In the genomic region with DNA sequence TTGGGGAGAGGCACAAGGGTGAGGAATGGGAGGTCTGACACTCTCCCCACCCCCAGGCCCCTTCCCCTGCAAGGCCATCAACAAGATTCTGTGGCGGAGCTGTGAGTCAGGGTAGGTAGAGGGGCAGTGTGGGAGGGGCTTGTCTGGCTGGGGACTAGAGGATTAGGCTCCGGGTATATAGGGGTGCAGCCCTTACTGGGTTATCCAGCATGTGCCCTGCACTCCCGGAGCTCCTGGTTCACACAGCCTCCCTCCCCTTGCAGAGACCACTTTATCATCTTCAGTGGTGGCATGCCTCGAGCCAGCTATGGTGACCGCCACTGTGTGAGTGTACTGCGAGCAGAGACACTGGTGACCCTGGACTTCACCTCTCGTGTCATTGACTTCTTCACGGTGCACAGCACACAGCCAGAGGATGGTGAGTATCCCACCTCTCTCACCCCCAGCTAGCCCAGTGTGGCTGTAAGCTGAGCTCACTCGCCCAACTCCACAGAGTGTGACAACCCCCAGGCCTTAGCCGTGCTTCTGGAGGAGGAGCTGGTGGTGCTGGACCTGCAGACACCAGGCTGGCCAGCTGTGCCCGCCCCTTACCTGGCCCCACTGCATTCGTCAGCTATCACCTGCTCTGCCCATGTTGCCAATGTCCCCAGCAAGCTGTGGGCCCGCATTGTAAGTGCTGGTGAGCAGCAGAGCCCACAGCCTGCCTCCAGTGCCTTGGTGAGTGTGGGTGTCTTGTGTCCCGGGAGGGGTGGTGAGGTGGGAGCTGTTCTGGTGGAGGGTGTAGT, we compare ENCODE assay signal across 9 mouse cellular contexts. TPM values are rescaled to one million over a fixed set of nuclear protein-coding genes. Genes with fewer than 3 reads are reported as not detected.
DNase-seq lines count a peak whose midpoint lies in the region; ATAC-seq and TF ChIP-seq lines count a peak whose summit lies in the region.
"Had no signal": no experiment of that assay in that cellular context is flagged by ENCODE, and none has a peak within 500 bp of the region (broad histone marks: within the 10 kb centered on the region; RNA-seq: fewer than 3 reads in every experiment).

No protein-coding gene starts in this region.

- 86% methylated on average over 14 of the region's 14 CpGs for WGBS in intestine, postnatal 0 days
- WGBS in intestine, embryonic 16.5 days, result 86% methylated on average over 14 of the region's 14 CpGs
- 91% methylated on average over 14 of the region's 14 CpGs for WGBS in forebrain, embryonic 13.5 days
- 92% methylated on average over 14 of the region's 14 CpGs for WGBS in forebrain, postnatal 0 days

- H3K4me2 ChIP-seq in intestine, postnatal 0 days (replicated peaks; ENCODE audit: low read depth), result no peak overlapping the region
- no peak overlapping the region for H3K4me2 ChIP-seq in intestine, embryonic 16.5 days (ENCODE audit: low read depth, low read length)
- no peak overlapping the region for H3K4me2 ChIP-seq in forebrain, embryonic 13.5 days
- no peak overlapping the region for H3K4me2 ChIP-seq in forebrain, postnatal 0 days (ENCODE audit: low read depth)

- ATAC-seq in intestine, postnatal 0 days, result no peak
- ATAC-seq in intestine, embryonic 16.5 days, result no peak
- no peak for ATAC-seq in forebrain, embryonic 13.5 days
- ATAC-seq in forebrain, postnatal 0 days, result no peak

- H3K4me3 ChIP-seq in intestine, postnatal 0 days (ENCODE audit: low read depth, low read length), result no peak overlapping the region
- no peak overlapping the region for H3K4me3 ChIP-seq in intestine, embryonic 16.5 days (ENCODE audit: low read length)
- no peak overlapping the region for H3K4me3 ChIP-seq in forebrain, embryonic 13.5 days
- H3K4me3 ChIP-seq in forebrain, postnatal 0 days (ENCODE audit: low read depth, low read length), result no peak overlapping the region

- no peak for TF ChIP-seq CTCF in intestine, postnatal 0 days (IDR thresholded peaks at IDR 0.05; ENCODE audit: low read depth)
- TF ChIP-seq CTCF in forebrain, postnatal 0 days (IDR thresholded peaks at IDR 0.05; ENCODE audit: low read depth), result no peak

- H3K27ac ChIP-seq in intestine, postnatal 0 days (ENCODE audit: low read depth, low read length), result no peak overlapping the region
- H3K27ac ChIP-seq in intestine, embryonic 16.5 days (ENCODE audit: low read length), result no peak overlapping the region
- no peak overlapping the region for H3K27ac ChIP-seq in forebrain, embryonic 13.5 days
- no peak overlapping the region for H3K27ac ChIP-seq in forebrain, postnatal 0 days (ENCODE audit: low read depth, low read length)

- no peaks in the 10 kb centered on the region for H3K4me1 ChIP-seq in intestine, postnatal 0 days (replicated peaks; ENCODE audit: control insufficient read depth, insufficient read depth, low read length)
- H3K4me1 ChIP-seq in intestine, embryonic 16.5 days (ENCODE audit: control insufficient read depth, insufficient read depth, low read length), result 0 out of 2 replicates have a peak, but pooled peaks cover 3% of the 10 kb centered on the region
- peaks cover 20% of the 10 kb centered on the region for H3K4me1 ChIP-seq in forebrain, embryonic 13.5 days
- no peaks in the 10 kb centered on the region for H3K4me1 ChIP-seq in forebrain, postnatal 0 days (ENCODE audit: insufficient read depth)

- DNase-seq in ovary, postnatal 36 days (ENCODE audit: low spot score), result peak; percentile 5
- no peak for DNase-seq in ovary, postnatal 10 days (ENCODE audit: low spot score)
- DNase-seq in frontal cortex, postnatal 25 days (ENCODE audit: low spot score in 2 of 2), result peak; percentile 2 to 4
- peak; percentile 7 to 21 for DNase-seq in left cerebral cortex, adult 9 months (ENCODE audit: low spot score in 2 of 2)
- no peak for DNase-seq in forebrain, postnatal 0 days
- DNase-seq: thymus, postnatal 25 days had no signal

- H3K9ac ChIP-seq in intestine, postnatal 0 days (ENCODE audit: low read depth, low read length), result 0 out of 2 replicates have a peak overlapping the region, but pooled peaks have one; percentile 3
- H3K9ac ChIP-seq in intestine, embryonic 16.5 days (ENCODE audit: low read depth, low read length), result no peak overlapping the region
- no peak overlapping the region for H3K9ac ChIP-seq in forebrain, embryonic 13.5 days
- H3K9ac ChIP-seq in forebrain, postnatal 0 days, result no peak overlapping the region

- H3K27me3 ChIP-seq in intestine, postnatal 0 days (replicated peaks; ENCODE audit: control insufficient read depth, insufficient read depth, low read length), result no peaks in the 10 kb centered on the region
- no peaks in the 10 kb centered on the region for H3K27me3 ChIP-seq in intestine, embryonic 16.5 days (replicated peaks; ENCODE audit: control insufficient read depth, insufficient read depth, low read length)
- no peaks in the 10 kb centered on the region for H3K27me3 ChIP-seq in forebrain, embryonic 13.5 days
- H3K27me3 ChIP-seq in forebrain, postnatal 0 days (ENCODE audit: insufficient read depth, low read length), result no peaks in the 10 kb centered on the region

- no peaks in the 10 kb centered on the region for H3K9me3 ChIP-seq in intestine, postnatal 0 days (ENCODE audit: control insufficient read depth)
- H3K9me3 ChIP-seq in intestine, embryonic 16.5 days (ENCODE audit: control insufficient read depth, low read length), result no peaks in the 10 kb centered on the region
- H3K9me3 ChIP-seq in forebrain, embryonic 13.5 days (replicated peaks), result no peaks in the 10 kb centered on the region
- H3K9me3 ChIP-seq in forebrain, postnatal 0 days (ENCODE audit: low read length), result no peaks in the 10 kb centered on the region

- H3K36me3 ChIP-seq in intestine, postnatal 0 days (ENCODE audit: control insufficient read depth, insufficient read depth), result peaks cover 73% of the 10 kb centered on the region
- peaks cover 28% of the 10 kb centered on the region for H3K36me3 ChIP-seq in intestine, embryonic 16.5 days (ENCODE audit: control insufficient read depth, insufficient read depth, low read length)
- H3K36me3 ChIP-seq in forebrain, embryonic 13.5 days (ENCODE audit: poor library complexity, severe bottlenecking), result peaks cover 91% of the 10 kb centered on the region
- H3K36me3 ChIP-seq in forebrain, postnatal 0 days (ENCODE audit: insufficient read depth), result peaks cover 77% of the 10 kb centered on the region

RNA-seq across cellular contexts. Expression of a gene that starts 7.4 kb away (rescaled TPM):
- 8.6 and 9.1 TPM in 2 replicates for polyA plus RNA-seq in intestine, postnatal 0 days (2015; fragmentation: Nextera tagmentation; extraction: Ambion mirVana)
- 30.3 TPM in 2 replicates for polyA plus RNA-seq in intestine, embryonic 16.5 days (2015; fragmentation: Nextera tagmentation; extraction: Ambion mirVana)
- 97.5 and 110 TPM in 2 replicates for polyA plus RNA-seq in forebrain, embryonic 13.5 days (2015; fragmentation: Nextera tagmentation; extraction: Ambion mirVana)
- 27.8 and 32.2 TPM in 2 replicates for total RNA-seq in forebrain, postnatal 0 days (2014; rRNA removed)
- polyA plus RNA-seq in forebrain, postnatal 0 days (2015; fragmentation: Nextera tagmentation; extraction: Ambion mirVana), result 25.3 and 30.1 TPM in 2 replicates

RNA-seq across cellular contexts. Expression of a gene that starts 20.2 kb away (rescaled TPM):
- 47.4 and 48.9 TPM in 2 replicates for polyA plus RNA-seq in intestine, postnatal 0 days (2015; fragmentation: Nextera tagmentation; extraction: Ambion mirVana)
- 81.3 and 81.6 TPM in 2 replicates for polyA plus RNA-seq in intestine, embryonic 16.5 days (2015; fragmentation: Nextera tagmentation; extraction: Ambion mirVana)
- 64.2 and 72.5 TPM in 2 replicates for polyA plus RNA-seq in forebrain, embryonic 13.5 days (2015; fragmentation: Nextera tagmentation; extraction: Ambion mirVana)
- total RNA-seq in forebrain, postnatal 0 days (2014; rRNA removed), result 80.7 and 104 TPM in 2 replicates
- 31.7 and 37.4 TPM in 2 replicates for polyA plus RNA-seq in forebrain, postnatal 0 days (2015; fragmentation: Nextera tagmentation; extraction: Ambion mirVana)

RNA-seq across cellular contexts. Expression of a gene that starts 21.3 kb away (rescaled TPM):
- 7.3 and 8.3 TPM in 2 replicates for polyA plus RNA-seq in intestine, postnatal 0 days (2015; fragmentation: Nextera tagmentation; extraction: Ambion mirVana)
- polyA plus RNA-seq in intestine, embryonic 16.5 days (2015; fragmentation: Nextera tagmentation; extraction: Ambion mirVana), result 9.8 and 10.7 TPM in 2 replicates
- polyA plus RNA-seq in forebrain, embryonic 13.5 days (2015; fragmentation: Nextera tagmentation; extraction: Ambion mirVana), result 16.1 and 17.8 TPM in 2 replicates
- 35.7 and 40.4 TPM in 2 replicates for total RNA-seq in forebrain, postnatal 0 days (2014; rRNA removed)
- 25.4 and 26.5 TPM in 2 replicates for polyA plus RNA-seq in forebrain, postnatal 0 days (2015; fragmentation: Nextera tagmentation; extraction: Ambion mirVana)

Comparison
In these comparisons a context has a peak if more than half of its experiments do, and no peak if none do; other contexts are left out.
1. DNase-seq: peak in ovary, postnatal 36 days (single experiment), frontal cortex, postnatal 25 days (2 of 2) and left cerebral cortex, adult 9 months (2 of 2); none in ovary, postnatal 10 days (single experiment) and forebrain, postnatal 0 days (single experiment).